16 mouse cellular contexts compared by ENCODE assay signal in genomic region chr11:38600971-38601370, GRCm38 (mm10).
DNase-seq lines count a peak whose midpoint lies in the region; ATAC-seq and TF ChIP-seq lines count a peak whose summit lies in the region.
"Had no signal": no experiment of that assay in that cellular context is flagged by ENCODE, and none has a peak within 500 bp of the region (broad histone marks: within the 10 kb centered on the region; RNA-seq: fewer than 3 reads in every experiment).

No protein-coding gene starts in this region.

- H3K27me3 ChIP-seq in forebrain, postnatal 0 days (ENCODE audit: insufficient read depth, low read length) = no peaks in the 10 kb centered on the region
- H3K27me3 ChIP-seq in limb, embryonic 10.5 days (ENCODE audit: low read depth, poor library complexity, severe bottlenecking) = no peaks in the 10 kb centered on the region
- H3K27me3 ChIP-seq: CH12.LX; heart, embryonic 15.5 days; kidney, embryonic 15.5 days; megakaryocyte, embryonic 14.5 days; neural tube, embryonic 12.5 days had no signal

- no peaks in the 10 kb centered on the region for H3K36me3 ChIP-seq in forebrain, postnatal 0 days (ENCODE audit: insufficient read depth)
- no peaks in the 10 kb centered on the region for H3K36me3 ChIP-seq in limb, embryonic 10.5 days
- H3K36me3 ChIP-seq: heart, embryonic 15.5 days; kidney, embryonic 15.5 days; neural tube, embryonic 12.5 days had no signal

- no peak overlapping the region for H3K4me2 ChIP-seq in forebrain, postnatal 0 days (ENCODE audit: low read depth)
- H3K4me2 ChIP-seq: heart, embryonic 15.5 days; kidney, embryonic 15.5 days; neural tube, embryonic 12.5 days had no signal

- no peaks in the 10 kb centered on the region for H3K9me3 ChIP-seq in forebrain, postnatal 0 days (ENCODE audit: low read length)
- H3K9me3 ChIP-seq in limb, embryonic 10.5 days (replicated peaks) = no peaks in the 10 kb centered on the region
- H3K9me3 ChIP-seq: heart, embryonic 15.5 days; kidney, embryonic 15.5 days; neural tube, embryonic 12.5 days had no signal

- ATAC-seq in frontal cortex, adult (ENCODE audit: low TSS enrichment) = peak; percentile 85
- peak; percentile 58 for ATAC-seq in forebrain, postnatal 0 days

- DNase-seq in frontal cortex, postnatal 14 days (ENCODE audit: low spot score in 2 of 2) = no peak
- peak; percentile 63 for DNase-seq in brain, adult 2 months (ENCODE audit: low read depth, low spot score)
- DNase-seq in forebrain, postnatal 0 days = peak; percentile 63
- DNase-seq in left cerebral cortex, postnatal 25 days (ENCODE audit: low spot score in 2 of 2) = peak; percentile 20 to 69
- DNase-seq in lung, postnatal 25 days (ENCODE audit: low spot score) = no peak
- no peak for DNase-seq in limb, embryonic 10.5 days (ENCODE audit: low spot score)
- DNase-seq: gastrocnemius, postnatal 36 days; lung, adult 18-20 months; retina, postnatal 1 day; thymus, postnatal 36 days had no signal

- no peak for TF ChIP-seq CTCF in forebrain, postnatal 0 days (IDR thresholded peaks at IDR 0.05; ENCODE audit: low read depth)

- no peak overlapping the region for H3K9ac ChIP-seq in forebrain, postnatal 0 days
- H3K9ac ChIP-seq: heart, embryonic 15.5 days; kidney, embryonic 15.5 days; neural tube, embryonic 12.5 days had no signal

- 28% methylated on average over 4 of the region's 4 CpGs for WGBS in forebrain, postnatal 0 days
- WGBS in limb, embryonic 10.5 days = 53% methylated on average over 4 of the region's 4 CpGs

- no peak overlapping the region for H3K4me3 ChIP-seq in forebrain, postnatal 0 days (ENCODE audit: low read depth, low read length)
- H3K4me3 ChIP-seq in limb, embryonic 10.5 days = no peak overlapping the region
- H3K4me3 ChIP-seq: heart, embryonic 15.5 days; kidney, embryonic 15.5 days; megakaryocyte, embryonic 14.5 days; neural tube, embryonic 12.5 days had no signal

- intact Hi-C loops in left cerebral cortex, postnatal 25 days (cut with DNase I) = no loop called here

- H3K27ac ChIP-seq in forebrain, postnatal 0 days (ENCODE audit: low read depth, low read length) = no peak overlapping the region
- no peak overlapping the region for H3K27ac ChIP-seq in limb, embryonic 10.5 days
- H3K27ac ChIP-seq: heart, embryonic 15.5 days; kidney, embryonic 15.5 days; neural tube, embryonic 12.5 days had no signal

- no peaks in the 10 kb centered on the region for H3K4me1 ChIP-seq in forebrain, postnatal 0 days (ENCODE audit: insufficient read depth)
- no peaks in the 10 kb centered on the region for H3K4me1 ChIP-seq in limb, embryonic 10.5 days
- H3K4me1 ChIP-seq: heart, embryonic 15.5 days; kidney, embryonic 15.5 days; megakaryocyte, embryonic 14.5 days; neural tube, embryonic 12.5 days had no signal

Comparison
In these comparisons a context has a peak if more than half of its experiments do, and no peak if none do; other contexts are left out.
1. DNase-seq: peak in brain, adult 2 months (single experiment), forebrain, postnatal 0 days (single experiment) and left cerebral cortex, postnatal 25 days (2 of 2); none in frontal cortex, postnatal 14 days (0 of 2), lung, postnatal 25 days (single experiment) and limb, embryonic 10.5 days (single experiment).